Mouse (Mus musculus) small intestine, adult 2 months (tissue): ENCODE measurements around the gene Pdzd7. TPM values are rescaled to one million over a fixed set of nuclear protein-coding genes. Genes with fewer than 3 reads are reported as not detected.

Source experiments
- H3K27ac ChIP-seq: fragments of 200-500 bp; 2 replicates; pipeline ENCODE4 v1.5.1; 2012; ENCODE audit warnings: low read depth, low read length, control low read depth, inconsistent platforms; ENCODE audit not compliant: insufficient read depth
- H3K27me3 ChIP-seq: fragments of 200-500 bp; 2 replicates; pipeline ENCODE4 v1.6.1; 2012; ENCODE audit warnings: mild to moderate bottlenecking, moderate library complexity, low read length, inconsistent platforms; ENCODE audit not compliant: control insufficient read depth, insufficient read depth
- H3K36me3 ChIP-seq: fragments of 200-500 bp; 2 replicates; pipeline ENCODE4 v1.6.1; 2012; ENCODE audit warnings: mild to moderate bottlenecking, low read length, control low read depth, inconsistent platforms; ENCODE audit not compliant: control insufficient read depth, insufficient read depth
- H3K4me1 ChIP-seq: fragments of 200-500 bp; 2 replicates; pipeline ENCODE4 v1.6.1; 2012; ENCODE audit warnings: low read length, inconsistent platforms, mixed read lengths; ENCODE audit not compliant: control insufficient read depth, insufficient read depth, insufficient read length
- H3K4me3 ChIP-seq: fragments of 200-500 bp; 2 replicates; pipeline ENCODE4 v1.5.1; 2012; ENCODE audit warnings: low read depth, mild to moderate bottlenecking, control low read depth, inconsistent platforms, low read length, moderate library complexity
- CTCF ChIP-seq: fragments of 200-500 bp; IDR thresholded peaks from 2 replicates; pipeline ENCODE4 v1.5.1; 2012; ENCODE audit warnings: low read depth, mild to moderate bottlenecking, control low read depth, inconsistent platforms, low read length, moderate library complexity, mixed read lengths; ENCODE audit not compliant: insufficient replicate concordance, insufficient read length; ENCODE audit errors: extremely low read depth
- POLR2A ChIP-seq: fragments of 200-500 bp; IDR thresholded peaks from 2 replicates; pipeline ENCODE4 v1.6.1; 2012; ENCODE audit warnings: low read depth, mild to moderate bottlenecking, control low read depth, inconsistent platforms, low read length, moderate library complexity
- WGBS: fragments of 180-500 bp; shearing (Covaris S2); methylation state at CpG from one replicate; pipeline ENCODE4 v1.1.7; 2018; 5-methylcytosine and 5-hydroxymethylcytosine counted together
- polyA plus RNA-seq: library from polyadenylated mRNA; depleted of rRNA; stranded (reverse); fragments of >200 nt; gene quantifications from 2 replicates; pipeline ENCODE4 v1.2.3, GENCODE M21; 2012

Pdzd7 gene
- polyA plus RNA-seq, 1 experiment, result 0.29 TPM

DNA sequence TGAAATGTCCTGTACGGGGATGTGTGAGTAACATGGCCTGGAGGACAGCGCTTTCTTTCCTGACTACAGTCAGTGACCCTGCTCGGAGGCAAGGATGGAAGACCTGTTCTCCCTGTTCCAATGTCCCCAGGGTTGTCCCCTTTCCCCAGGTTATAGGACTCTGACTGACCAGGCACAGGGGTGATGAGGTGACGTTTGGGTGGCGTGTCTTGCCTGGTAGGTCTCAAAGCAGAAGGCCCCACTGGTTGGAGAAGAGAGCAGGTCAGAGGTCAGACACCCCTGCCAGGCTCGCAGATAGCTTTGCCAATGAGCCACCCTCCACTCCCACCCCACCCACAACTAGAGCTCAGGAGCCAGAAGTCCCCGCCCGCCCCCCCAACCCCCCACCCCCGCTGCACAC is 15.9 kb downstream of the Pdzd7 start:
- Histone ChIP-seq H3K27me3 (no peaks in the 10 kb centered on the region), H3K36me3 (peaks cover 17% of the 10 kb centered on the region), H3K27ac (no peak overlapping the region), H3K4me1 (peaks cover 18% of the 10 kb centered on the region), H3K4me3 (no peak overlapping the region)
- WGBS, result 69% methylated on average over 9 of the region's 9 CpGs
- no peak for TF ChIP-seq CTCF
- TF ChIP-seq POLR2A, result no peak

DNA sequence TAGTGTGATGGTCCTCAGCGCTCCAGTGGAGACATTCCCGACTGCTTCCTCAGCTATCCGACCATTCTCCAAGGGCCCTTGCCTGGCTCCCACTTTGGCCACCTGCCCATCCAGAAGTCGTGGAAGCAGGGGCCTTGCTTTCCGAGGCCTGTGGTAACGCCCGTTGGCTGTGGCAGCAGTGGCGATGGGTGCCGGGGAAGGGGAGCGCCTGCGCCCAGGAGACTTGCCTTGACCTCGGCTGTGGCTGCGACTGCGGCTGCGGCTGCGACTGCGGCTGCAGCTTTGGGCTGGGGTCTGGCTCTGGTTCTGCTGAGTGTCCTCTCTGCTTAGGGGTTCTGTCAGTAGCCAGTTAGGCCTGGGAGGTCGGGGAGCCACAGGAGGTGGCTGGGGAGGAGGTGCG is 16.8 kb downstream of the Pdzd7 start:
- TF ChIP-seq POLR2A, result no peak
- no peak for TF ChIP-seq CTCF
- no peaks in the 10 kb centered on the region for H3K27me3 ChIP-seq
- WGBS, result 80% methylated on average over 19 of the region's 19 CpGs
- H3K27ac ChIP-seq, result no peak overlapping the region
- H3K4me3 ChIP-seq, result no peak overlapping the region
- peaks cover 20% of the 10 kb centered on the region for H3K36me3 ChIP-seq
- H3K4me1 ChIP-seq, result peaks cover 20% of the 10 kb centered on the region

DNA sequence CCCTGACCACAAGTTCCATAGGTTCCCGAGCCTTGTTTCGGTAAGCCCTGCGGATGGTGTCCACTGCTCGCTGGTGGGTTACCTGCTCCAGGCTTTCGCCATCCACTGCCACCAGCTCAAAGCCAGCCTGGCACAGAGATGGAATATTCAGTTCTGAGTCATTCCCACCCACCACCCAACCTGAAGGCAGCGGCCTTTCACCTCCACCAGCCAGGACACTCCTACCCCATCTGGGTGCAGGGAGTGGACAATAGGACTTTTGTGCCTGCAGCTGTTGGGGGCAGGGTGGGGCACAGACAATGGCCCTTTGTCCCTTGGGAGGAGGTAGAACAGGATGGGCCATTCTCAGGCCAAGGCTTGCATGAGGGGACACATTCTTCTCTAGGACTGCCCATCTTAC is 17.7 kb downstream of the Pdzd7 start:
- Histone ChIP-seq H3K4me3 (no peak overlapping the region), H3K4me1 (peaks cover 20% of the 10 kb centered on the region), H3K27me3 (no peaks in the 10 kb centered on the region), H3K27ac (no peak overlapping the region), H3K36me3 (peaks cover 24% of the 10 kb centered on the region)
- 66% methylated on average over 6 of the region's 6 CpGs for WGBS
- TF ChIP-seq CTCF, result no peak
- TF ChIP-seq POLR2A, result no peak

DNA sequence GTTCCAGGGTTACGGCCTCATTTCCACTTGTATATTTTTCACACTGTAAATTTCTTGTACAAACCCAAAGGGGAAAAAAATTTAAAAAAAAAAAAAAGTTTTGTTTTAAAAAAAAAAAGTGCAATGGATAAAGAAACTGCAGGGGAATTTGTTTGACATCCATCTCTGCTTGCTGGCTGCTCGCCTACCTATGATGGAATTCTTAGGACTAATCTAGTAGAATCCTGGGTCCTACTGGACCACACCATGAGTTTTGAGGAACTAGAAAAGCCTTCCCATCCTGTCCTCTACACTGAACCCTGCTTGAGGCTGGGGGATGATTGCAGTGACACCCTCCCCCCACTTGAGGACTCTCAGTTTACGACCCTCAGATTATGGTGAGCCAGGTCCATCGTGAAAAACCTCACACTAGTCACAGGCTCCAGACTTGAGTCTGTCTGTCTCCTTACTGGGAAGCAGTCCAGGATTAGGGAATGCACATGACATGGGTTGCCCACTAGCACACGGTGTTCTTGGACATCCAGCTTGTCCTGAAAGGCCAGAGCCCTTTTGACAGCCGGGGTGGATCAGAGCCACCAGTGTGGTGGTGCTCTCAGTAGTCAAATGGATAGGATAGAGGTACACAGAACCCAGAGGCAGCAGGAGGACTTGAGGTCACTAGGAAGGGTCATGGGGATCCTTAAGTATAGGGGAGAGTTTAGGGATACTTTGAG is 18.4 kb downstream of the Pdzd7 start:
- Histone ChIP-seq H3K4me1 (peaks cover 20% of the 10 kb centered on the region), H3K4me3 (no peak overlapping the region), H3K36me3 (peaks cover 27% of the 10 kb centered on the region), H3K27ac (no peak overlapping the region), H3K27me3 (no peaks in the 10 kb centered on the region)
- 53% methylated on average over 6 of the region's 6 CpGs for WGBS
- TF ChIP-seq POLR2A (no peak), CTCF (no peak)

DNA sequence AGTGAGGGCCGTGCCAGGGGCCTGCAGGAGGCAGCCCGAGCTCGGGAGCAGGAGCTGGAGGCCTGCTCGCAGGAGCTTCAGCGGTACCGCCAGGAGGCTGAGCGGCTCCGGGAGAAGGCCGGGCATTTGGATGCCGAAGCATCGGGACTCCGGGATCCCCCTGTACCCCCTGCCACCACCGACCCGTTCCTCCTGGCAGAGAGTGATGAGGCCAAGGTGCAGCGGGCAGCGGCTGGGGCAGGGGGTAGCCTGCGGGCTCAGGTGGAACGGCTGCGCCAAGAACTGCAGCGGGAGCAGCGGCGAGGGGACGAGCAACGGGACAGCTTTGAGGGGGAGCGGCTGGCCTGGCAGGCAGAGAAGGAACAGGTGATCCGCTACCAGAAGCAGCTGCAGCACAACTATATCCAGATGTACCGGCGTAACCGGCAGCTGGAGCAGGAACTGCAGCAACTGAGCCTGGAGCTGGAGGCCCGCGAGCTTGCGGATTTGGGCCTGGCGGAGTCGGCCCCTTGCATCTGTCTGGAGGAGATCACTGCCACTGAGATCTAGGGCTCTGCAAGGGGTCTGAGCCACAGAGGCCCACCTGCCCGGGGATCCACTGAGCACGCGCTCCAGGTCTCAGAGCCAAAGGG is 19.5 kb downstream of the Pdzd7 start:
- H3K4me3 ChIP-seq, result no peak overlapping the region
- H3K36me3 ChIP-seq, result peaks cover 31% of the 10 kb centered on the region
- peaks cover 13% of the 10 kb centered on the region for H3K4me1 ChIP-seq
- H3K27me3 ChIP-seq, result no peaks in the 10 kb centered on the region
- TF ChIP-seq POLR2A (no peak), CTCF (no peak)
- no peak overlapping the region for H3K27ac ChIP-seq
- WGBS, result 94% methylated on average over 37 of the region's 37 CpGs

DNA sequence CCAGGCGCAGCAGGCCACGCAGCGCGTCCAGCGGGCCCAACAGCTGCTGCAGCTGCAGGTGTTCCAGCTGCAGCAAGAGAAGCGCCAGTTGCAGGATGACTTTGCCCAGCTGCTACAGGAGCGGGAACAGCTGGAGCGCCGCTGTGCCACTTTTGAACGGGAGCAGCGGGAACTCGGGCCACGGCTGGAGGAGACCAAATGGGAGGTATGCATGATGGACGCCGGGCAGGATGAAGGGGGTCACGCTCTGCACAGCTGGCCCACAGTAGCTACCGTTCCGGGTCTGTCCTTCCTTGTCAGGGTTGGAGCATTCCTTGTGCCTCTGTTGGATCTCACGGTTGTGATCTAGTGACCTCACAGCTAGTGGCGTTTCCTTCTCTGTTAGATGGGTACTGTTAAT is 20.7 kb downstream of the Pdzd7 start:
- peaks cover 11% of the 10 kb centered on the region for H3K4me1 ChIP-seq
- H3K27me3 ChIP-seq, result no peaks in the 10 kb centered on the region
- 88% methylated on average over 20 of the region's 20 CpGs for WGBS
- no peak for TF ChIP-seq POLR2A
- TF ChIP-seq CTCF, result no peak
- H3K27ac ChIP-seq, result no peak overlapping the region
- H3K36me3 ChIP-seq, result peaks cover 31% of the 10 kb centered on the region
- no peak overlapping the region for H3K4me3 ChIP-seq

DNA sequence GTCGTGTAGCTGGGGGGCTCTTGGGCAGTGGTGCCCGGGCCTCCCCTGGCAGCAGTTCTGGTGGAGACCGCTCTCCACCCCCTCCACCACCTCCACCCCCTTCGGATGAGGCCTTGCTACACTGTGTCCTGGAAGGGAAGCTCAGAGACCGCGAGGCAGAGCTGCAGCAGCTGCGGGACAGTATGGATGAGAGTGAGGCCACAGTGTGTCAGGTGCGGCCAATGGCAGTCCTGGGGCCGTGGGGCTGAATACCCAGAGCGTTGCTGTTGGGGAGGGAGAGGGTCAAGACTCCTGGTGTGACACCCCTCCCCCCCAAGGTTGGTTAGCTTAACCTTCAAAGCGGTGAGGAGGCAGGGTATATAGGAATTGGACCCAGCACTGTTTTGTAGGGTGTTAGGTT is 21.5 kb downstream of the Pdzd7 start:
- Histone ChIP-seq H3K27me3 (no peaks in the 10 kb centered on the region), H3K4me1 (peaks cover 11% of the 10 kb centered on the region), H3K4me3 (no peak overlapping the region), H3K36me3 (peaks cover 31% of the 10 kb centered on the region), H3K27ac (no peak overlapping the region)
- TF ChIP-seq POLR2A (no peak), CTCF (no peak)
- WGBS, result 83% methylated on average over 11 of the region's 11 CpGs
